Mouse (Mus musculus): ENCODE measurements around the gene Fam53b. TPM values are rescaled to one million over a fixed set of nuclear protein-coding genes. Genes with fewer than 3 reads are reported as not detected.

The Fam53b gene
- polyA plus RNA-seq, 1 experiment: 14.8 TPM

DNA sequence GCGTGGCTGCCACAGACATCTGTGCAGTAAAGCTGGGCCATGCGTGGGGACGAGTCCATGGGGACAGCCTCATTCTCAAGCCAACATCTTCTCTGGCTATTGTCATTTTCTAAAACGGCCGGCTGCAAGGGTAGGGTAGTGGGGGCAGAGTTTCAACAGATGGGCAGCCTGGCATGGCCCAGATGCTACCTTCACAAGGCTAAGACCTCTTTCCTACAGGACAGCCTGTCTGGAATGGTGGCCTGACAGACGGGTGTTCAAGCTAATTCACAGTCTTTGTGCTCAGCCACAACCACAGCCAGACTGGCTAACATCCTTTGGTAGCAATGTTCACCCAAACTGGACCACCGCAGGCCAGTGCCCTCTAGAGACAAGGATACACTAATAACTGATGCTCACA is 83.2 kb downstream of the Fam53b start:
- DNase-seq (ENCODE audit: low read depth): peak; percentile 55
- TF ChIP-seq CTCF (IDR thresholded peaks at IDR 0.05; ENCODE audit: borderline replicate concordance, extremely low read depth, insufficient read depth, insufficient read length) (no peak), POLR2A (IDR thresholded peaks at IDR 0.05; ENCODE audit: borderline replicate concordance, extremely low read depth, insufficient read depth, insufficient read length, poor library complexity, severe bottlenecking) (no peak)

DNA sequence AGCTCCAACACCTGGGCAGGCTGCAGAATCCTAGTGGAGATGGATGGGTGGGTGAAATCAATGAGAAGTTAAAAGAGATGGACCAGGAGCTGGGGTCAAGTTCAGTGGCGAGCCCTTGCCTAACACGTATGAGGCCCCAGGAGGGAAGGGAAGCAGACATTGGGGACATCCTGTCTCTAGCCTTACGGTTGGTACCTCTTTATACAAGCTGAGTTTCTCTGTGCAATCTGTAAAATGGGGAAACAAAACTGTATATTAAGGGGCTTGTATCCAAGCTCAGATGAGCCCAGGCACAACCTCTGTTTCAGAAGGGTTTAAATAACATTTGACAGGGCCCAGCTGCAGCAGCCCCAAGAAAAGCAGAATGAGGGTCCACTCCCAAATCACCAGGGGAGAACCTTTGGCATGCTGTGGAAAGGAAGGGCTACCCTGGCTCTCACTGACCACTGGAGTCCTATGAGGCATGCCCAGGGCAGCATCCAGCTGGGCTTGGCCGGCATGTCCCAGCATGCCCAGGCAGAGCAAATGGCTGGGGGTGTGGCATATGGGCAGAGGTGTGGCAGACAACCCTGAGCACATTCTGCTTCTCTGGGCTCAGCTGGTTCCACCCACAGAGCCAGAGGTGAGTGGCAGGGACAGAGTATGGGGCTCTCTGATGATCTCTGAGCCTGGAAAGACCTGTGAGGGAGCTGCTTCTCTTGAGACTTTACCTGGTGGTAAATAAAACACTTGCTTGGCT is 84.4 kb downstream of the Fam53b start:
- DNase-seq (ENCODE audit: low read depth): no peak
- TF ChIP-seq POLR2A (IDR thresholded peaks at IDR 0.05; ENCODE audit: borderline replicate concordance, extremely low read depth, insufficient read depth, insufficient read length, poor library complexity, severe bottlenecking) (no peak), CTCF (IDR thresholded peaks at IDR 0.05; ENCODE audit: borderline replicate concordance, extremely low read depth, insufficient read depth, insufficient read length) (no peak)

DNA sequence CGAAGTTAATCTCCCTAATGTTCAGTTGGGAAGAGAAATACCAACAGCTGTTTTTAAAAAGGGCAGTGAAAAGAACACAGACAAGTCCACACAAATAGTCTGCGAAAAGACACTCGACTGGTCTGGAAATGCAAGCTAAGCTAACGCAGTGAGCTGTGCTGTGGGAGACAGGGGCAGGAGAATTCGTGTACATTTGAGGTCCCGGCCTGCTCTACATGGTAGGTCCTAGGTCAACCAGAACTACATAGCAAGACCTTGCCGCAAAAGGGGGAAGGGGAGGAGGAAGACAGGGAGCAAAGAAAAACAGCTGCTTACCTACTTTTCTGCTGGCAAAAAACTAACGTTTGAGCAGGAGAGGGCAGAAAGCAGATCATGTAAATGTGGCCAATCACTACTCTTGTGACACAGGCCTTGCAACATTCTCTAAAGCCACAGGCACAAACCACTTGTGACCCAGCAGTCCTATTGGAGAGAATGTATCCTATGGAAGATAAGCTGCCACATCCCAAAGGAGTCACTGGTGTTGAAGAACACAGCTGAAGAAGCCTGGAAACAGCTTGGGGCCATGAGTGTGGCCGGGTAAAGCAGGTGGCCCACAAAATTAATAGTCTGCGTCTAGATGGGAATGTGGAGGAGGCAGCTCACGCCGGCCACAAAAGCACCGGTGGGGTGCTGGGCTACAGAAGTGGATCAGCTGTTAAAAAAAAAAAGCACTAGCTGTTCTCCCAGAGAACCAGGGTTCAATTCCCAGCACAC is 87.4 kb downstream of the Fam53b start:
- DNase-seq (ENCODE audit: low read depth): peak; percentile 23
- TF ChIP-seq CTCF (IDR thresholded peaks at IDR 0.05; ENCODE audit: borderline replicate concordance, extremely low read depth, insufficient read depth, insufficient read length) (no peak), POLR2A (IDR thresholded peaks at IDR 0.05; ENCODE audit: borderline replicate concordance, extremely low read depth, insufficient read depth, insufficient read length, poor library complexity, severe bottlenecking) (no peak)

DNA sequence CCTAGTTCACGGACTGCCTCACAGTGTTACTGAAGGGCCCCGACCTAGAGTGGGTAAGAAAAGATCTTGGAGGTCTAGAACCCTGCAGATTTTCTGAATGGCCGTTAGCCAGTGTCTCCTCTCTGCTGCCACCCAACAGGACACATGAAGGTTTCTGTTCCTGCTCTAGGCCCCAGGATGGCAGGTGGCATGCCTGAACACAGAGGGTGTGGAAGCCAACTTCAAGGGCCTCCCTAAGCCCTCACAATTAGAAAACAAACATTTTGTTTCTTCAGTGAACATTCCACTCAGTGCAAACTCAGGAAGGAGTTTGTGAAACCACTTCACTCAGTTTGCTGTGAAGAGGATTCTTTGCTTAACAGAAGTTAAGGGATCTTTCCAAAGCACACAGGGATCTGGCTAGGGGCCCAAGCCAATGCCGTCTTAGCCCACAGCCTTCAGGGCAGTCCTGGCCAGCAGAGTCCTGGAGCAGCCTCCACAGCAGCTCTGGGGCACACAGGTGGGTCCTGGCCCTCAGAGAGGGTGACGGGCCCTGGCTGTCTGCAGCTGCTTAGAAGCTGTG is 89.1 kb downstream of the Fam53b start:
- TF ChIP-seq POLR2A (IDR thresholded peaks at IDR 0.05; ENCODE audit: borderline replicate concordance, extremely low read depth, insufficient read depth, insufficient read length, poor library complexity, severe bottlenecking): no peak
- no peak for TF ChIP-seq CTCF (IDR thresholded peaks at IDR 0.05; ENCODE audit: borderline replicate concordance, extremely low read depth, insufficient read depth, insufficient read length)
- DNase-seq (ENCODE audit: low read depth): no peak

DNA sequence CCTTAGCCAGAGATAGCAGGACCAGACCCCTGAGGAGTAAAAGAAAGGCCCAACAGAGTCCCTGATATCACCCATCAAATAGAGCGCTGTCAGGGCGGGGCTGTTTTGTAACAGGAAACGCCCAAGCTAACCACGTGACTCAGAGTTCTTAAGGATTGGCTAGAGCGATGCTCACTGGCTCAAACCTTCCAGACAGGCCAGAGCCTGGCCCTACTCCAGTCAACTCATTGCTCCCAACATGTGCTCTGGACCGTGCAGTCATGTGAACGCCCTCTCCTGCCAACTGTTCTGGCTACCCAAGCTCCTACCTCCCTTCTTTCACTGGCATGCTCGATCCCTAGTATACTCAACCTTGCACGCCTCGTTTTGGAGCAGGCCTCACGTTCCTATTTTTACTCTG is 89.8 kb downstream of the Fam53b start:
- no peak for TF ChIP-seq CTCF (IDR thresholded peaks at IDR 0.05; ENCODE audit: borderline replicate concordance, extremely low read depth, insufficient read depth, insufficient read length)
- TF ChIP-seq POLR2A (IDR thresholded peaks at IDR 0.05; ENCODE audit: borderline replicate concordance, extremely low read depth, insufficient read depth, insufficient read length, poor library complexity, severe bottlenecking): no peak
- DNase-seq (ENCODE audit: low read depth): peak; percentile 83

DNA sequence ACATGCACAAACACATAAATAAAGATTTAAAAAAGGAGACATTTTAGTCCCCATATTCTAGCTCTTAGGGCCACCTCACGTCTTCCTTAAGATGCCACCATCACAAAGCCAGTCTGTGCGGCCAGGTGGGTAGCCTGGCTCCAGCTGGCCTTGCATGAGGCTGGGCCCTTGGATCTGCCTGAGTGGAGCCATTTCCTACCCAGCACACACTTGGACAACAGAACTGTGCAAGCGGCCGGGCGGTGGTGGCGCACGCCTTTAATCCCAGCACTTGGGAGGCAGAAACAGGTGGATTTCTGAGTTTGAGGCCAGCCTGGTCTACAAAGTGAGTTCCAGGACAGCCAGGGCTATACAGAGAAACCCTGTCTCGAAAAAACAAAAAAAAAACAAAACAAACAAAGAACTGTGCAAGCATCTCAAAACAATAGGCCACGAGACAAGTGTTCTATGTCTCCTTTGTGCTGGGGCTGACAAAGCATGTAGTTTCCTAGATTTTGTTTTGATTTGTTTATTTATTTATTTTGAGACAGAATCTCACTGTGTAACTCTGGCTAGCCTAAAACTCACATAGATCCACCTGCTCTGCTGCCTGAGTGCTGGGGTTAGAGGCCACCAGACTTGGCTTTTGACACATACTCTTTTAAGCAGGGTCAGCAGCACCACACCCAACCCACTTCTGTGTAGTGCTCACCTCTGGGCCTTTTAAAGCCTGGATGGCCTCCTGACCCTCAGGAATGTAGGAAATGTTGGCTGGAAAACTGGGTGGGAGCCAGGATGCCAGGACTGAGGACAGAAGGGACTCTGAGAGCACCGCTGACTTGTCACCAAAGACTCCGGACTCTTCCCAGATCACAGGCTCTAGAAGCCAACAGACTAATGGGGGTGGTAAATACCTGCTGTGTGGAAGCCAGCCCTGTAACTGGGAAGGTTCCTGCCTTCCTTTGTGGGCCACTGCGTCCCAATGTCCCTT is 91.0 kb downstream of the Fam53b start:
- TF ChIP-seq POLR2A (IDR thresholded peaks at IDR 0.05; ENCODE audit: borderline replicate concordance, extremely low read depth, insufficient read depth, insufficient read length, poor library complexity, severe bottlenecking) (no peak), CTCF (IDR thresholded peaks at IDR 0.05; ENCODE audit: borderline replicate concordance, extremely low read depth, insufficient read depth, insufficient read length) (no peak)
- peak; percentile 24 for DNase-seq (ENCODE audit: low read depth)

DNA sequence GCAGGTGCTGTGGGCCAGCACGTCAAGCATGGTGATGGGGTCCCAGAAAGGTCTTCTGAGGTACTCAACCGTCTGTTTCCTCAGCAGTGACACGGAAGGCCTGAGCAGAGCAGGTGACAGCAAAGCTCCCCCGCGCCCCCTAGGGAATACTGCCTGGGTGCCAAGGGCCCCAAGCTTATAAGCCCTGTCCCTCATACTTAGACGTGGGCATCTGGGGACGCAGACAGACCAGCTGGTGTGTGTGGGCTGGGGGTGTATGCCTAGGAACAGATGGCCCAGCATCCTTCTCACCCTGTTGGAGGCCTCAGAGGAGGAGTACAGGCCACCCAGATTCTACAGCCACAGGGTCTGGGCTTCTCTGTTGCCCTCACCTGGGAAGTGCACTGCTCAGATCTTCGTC is 93.1 kb downstream of the Fam53b start:
- TF ChIP-seq POLR2A (IDR thresholded peaks at IDR 0.05; ENCODE audit: borderline replicate concordance, extremely low read depth, insufficient read depth, insufficient read length, poor library complexity, severe bottlenecking) (no peak), CTCF (IDR thresholded peaks at IDR 0.05; ENCODE audit: borderline replicate concordance, extremely low read depth, insufficient read depth, insufficient read length) (no peak)
- DNase-seq (ENCODE audit: low read depth): peak; percentile 82

DNA sequence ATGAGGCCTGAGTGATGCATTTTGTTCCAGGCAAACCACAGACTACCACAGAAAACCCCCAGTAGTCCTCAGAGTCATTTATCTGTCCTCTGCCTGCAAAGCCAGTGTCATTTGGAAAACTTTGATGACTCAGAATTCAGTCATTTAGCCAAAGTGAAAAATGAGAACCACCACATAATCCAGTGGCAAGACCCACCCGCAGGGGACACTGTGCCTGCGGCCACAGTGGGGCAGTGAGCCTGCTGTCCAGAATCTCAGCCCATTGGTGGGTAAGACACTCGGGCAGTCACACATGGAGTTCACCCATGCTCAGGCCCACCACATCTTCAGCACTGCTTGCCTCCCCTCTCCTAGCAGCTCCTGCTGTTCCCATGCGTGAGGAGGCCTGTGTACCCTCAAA is 94.1 kb downstream of the Fam53b start:
- TF ChIP-seq POLR2A (IDR thresholded peaks at IDR 0.05; ENCODE audit: borderline replicate concordance, extremely low read depth, insufficient read depth, insufficient read length, poor library complexity, severe bottlenecking): no peak
- TF ChIP-seq CTCF (IDR thresholded peaks at IDR 0.05; ENCODE audit: borderline replicate concordance, extremely low read depth, insufficient read depth, insufficient read length): no peak
- no peak for DNase-seq (ENCODE audit: low read depth)

DNA sequence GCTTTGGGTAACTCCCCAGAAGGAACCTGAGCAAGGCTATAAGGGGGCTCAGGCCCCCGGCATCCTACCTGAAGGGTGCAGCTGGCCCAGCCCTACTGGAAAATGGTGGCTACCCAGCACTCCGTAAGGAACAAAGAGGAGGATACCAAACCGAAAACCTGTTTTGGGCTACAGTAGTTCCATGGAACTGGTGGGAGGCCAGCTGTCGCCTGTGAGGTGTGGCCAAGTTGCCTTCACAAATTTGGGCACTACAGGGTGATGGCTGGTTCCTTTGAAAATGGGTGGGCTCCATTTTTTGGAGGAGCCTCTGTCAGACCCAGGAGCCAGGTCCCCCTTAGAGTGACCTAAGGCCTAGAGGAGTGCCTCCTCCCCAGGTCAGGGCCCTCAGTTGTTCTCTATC is 98.4 kb downstream of the Fam53b start:
- TF ChIP-seq POLR2A (IDR thresholded peaks at IDR 0.05; ENCODE audit: borderline replicate concordance, extremely low read depth, insufficient read depth, insufficient read length, poor library complexity, severe bottlenecking) (no peak), CTCF (IDR thresholded peaks at IDR 0.05; ENCODE audit: borderline replicate concordance, extremely low read depth, insufficient read depth, insufficient read length) (no peak)
- no peak for DNase-seq (ENCODE audit: low read depth)

DNA sequence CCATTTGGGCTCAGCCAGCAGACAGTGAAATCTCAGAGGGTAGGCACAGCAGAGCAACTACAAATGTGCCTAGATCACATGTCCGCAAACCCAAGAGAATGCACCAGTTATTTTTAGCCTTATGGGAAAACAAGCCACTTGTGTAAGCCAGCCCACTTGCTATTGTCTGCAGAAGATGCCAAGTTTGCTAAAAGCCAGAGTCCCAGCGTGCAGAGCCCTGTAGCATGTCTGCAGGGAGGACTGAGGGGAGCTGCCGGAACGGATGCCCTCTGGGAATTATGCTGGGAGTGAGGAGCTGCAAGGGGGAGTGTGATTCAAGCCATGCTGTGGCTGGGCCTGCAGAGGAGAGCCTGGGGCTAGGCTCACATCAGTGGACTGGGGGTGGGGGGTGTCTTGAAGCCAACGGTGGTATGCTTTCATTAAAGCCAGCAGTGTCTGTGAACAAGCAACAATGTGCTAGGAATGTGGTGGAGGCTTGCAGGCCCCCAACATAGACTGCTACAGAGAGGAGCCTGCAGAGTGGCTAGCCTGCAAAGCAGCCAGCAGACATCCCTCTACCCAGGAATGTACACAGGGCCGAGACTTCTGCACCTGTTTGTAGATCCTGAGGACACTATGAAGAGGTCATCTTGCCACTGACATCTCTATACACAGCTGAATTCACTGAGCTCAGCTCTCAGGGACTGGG is 99.3 kb downstream of the Fam53b start:
- TF ChIP-seq CTCF (IDR thresholded peaks at IDR 0.05; ENCODE audit: borderline replicate concordance, extremely low read depth, insufficient read depth, insufficient read length) (no peak), POLR2A (IDR thresholded peaks at IDR 0.05; ENCODE audit: borderline replicate concordance, extremely low read depth, insufficient read depth, insufficient read length, poor library complexity, severe bottlenecking) (no peak)
- DNase-seq (ENCODE audit: low read depth): peak; percentile 89

Data from brain, embryonic 14.5 days (tissue).